Mouse (Mus musculus) c-Kit-positive CD71-positive TER-119-negative erythroid progenitor cells, embryonic 14.5 days (primary cell): ENCODE measurements around the gene Ugt8a.

Experiments used
- DNase-seq: peaks from one replicate; pipeline ENCODE4 v3.0.0-alpha.2; 2013; ENCODE audit warnings: low read depth

Gene Ugt8a

DNA sequence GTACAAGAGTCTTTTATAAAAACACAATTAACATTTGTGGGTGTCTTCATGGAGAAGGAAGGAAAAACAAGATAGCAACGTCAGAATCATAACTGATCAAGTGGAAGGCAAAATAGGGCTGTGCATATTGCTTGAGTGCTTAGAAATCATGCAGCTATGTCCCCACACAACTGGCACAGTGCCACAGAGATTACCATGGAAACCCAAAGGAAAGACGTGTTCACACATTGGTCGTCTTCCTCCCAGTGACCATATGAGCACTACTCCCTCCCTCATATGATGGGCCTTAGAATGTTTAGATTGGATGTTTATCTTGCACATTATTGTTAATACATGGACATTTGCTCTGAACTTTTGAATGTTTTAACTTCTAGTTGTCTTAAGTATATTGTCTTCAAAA is 76.8 kb downstream of the Ugt8a start:
- DNase-seq, result no peak

- DNase-seq, result peak; percentile 2
Observed at GRCm38 (mm10) chr3:125849163-125849872, 89.1 kb downstream of the Ugt8a start.

DNA sequence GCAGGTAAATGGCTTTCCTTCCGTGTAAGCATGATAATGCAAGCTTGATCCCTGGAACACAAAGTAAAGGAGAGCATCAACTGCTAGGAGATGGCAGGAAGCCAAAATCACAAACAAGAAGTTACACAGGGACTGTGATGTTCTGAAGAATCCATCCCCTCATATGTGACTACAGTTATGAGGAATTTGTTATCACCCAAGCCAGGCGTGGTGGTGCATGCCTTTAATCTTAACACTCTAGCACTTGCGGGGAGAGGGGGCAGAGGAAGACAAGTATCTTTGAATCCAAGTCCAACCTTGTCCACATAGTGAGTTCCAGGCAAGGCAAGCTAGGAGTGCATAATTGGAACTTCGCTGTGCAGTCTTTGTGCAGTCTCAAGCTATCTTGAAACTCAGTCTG is 110.4 kb downstream of the Ugt8a start:
- DNase-seq, result no peak

DNA sequence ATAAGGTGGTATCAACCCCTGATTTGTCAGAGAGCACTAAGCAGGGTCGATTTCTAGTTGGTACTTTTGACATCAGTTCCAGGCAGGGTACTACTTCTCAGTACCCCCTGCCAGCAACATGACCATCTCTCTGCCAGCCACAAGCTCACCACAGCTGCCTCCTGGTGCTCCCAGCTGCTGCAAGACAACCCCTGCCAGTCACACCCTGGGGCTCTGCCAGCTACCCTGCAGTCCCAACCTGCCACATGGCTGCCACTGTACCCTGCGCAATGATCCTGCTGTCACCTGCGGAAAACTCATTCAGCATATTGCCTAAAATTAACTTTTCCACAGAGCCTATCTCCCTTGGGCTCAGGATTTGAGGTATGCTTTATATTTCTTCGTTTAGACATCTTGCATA is 111.2 kb downstream of the Ugt8a start:
- DNase-seq, result no peak

DNA sequence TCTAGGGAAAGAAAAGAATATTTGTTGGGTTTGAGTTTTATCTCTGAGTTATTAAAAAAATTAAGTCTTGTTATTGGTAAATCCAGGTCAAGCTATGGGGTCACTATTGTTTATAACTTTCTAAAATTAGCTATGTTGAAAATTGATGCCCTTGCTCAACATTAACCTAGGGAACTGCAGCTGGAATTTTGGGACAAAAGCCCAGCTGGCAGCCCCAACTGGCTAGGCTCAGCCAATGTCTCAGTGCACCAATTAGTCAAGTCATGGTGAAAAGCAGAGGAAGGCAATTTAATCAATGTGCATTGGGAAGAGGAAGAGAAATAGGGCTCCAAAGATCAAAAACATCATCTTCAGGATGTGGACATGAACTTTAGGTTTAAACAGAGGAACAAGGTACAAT is 118.7 kb downstream of the Ugt8a start:
- DNase-seq, result no peak
